Mouse (Mus musculus): ENCODE data around the gene Inip. TPM values are rescaled to one million over a fixed set of nuclear protein-coding genes. Genes with fewer than 3 reads are reported as not detected.

Gene Inip
- total and polyA plus RNA-seq, 2 experiments from 2014 or later: 17.3 to 25.2 TPM

GRCm38 (mm10) chr4:59808396-59808795 is 7.0 kb upstream of the Inip start:
- Histone ChIP-seq H3K9ac (replicated peaks; ENCODE audit: low read depth, low read length) (no peak overlapping the region), H3K4me3 (ENCODE audit: low read depth, low read length) (no peak overlapping the region), H3K27me3 (ENCODE audit: control insufficient read depth, insufficient read depth, low read length) (no peaks in the 10 kb centered on the region), H3K27ac (ENCODE audit: low read depth) (no peak overlapping the region), H3K4me1 (ENCODE audit: control insufficient read depth, insufficient read depth) (peaks cover 12% of the 10 kb centered on the region), H3K36me3 (replicated peaks; ENCODE audit: control insufficient read depth, insufficient read depth, low read length) (no peaks in the 10 kb centered on the region), H3K4me2 (ENCODE audit: low read depth, low read length) (no peak overlapping the region), H3K9me3 (replicated peaks; ENCODE audit: control insufficient read depth, low read length) (no peaks in the 10 kb centered on the region)
- TF ChIP-seq CTCF (IDR thresholded peaks at IDR 0.05; ENCODE audit: low read depth): no peak; the same call in 1 of the 2 replicates
- TF ChIP-seq EP300 (IDR thresholded peaks at IDR 0.05; ENCODE audit: low read depth): no peak
- WGBS: 86% methylated on average over 5 of the region's 5 CpGs
- ATAC-seq (ENCODE audit: insufficient read depth, low read depth) (no peak), DNase-seq (ENCODE audit: low spot score) (no peak)

GRCm38 (mm10) chr4:59807521-59807920 is 6.1 kb upstream of the Inip start:
- H3K4me1 ChIP-seq (ENCODE audit: control insufficient read depth, insufficient read depth): peaks cover 12% of the 10 kb centered on the region
- H3K9me3 ChIP-seq (replicated peaks; ENCODE audit: control insufficient read depth, low read length): no peaks in the 10 kb centered on the region
- H3K36me3 ChIP-seq (replicated peaks; ENCODE audit: control insufficient read depth, insufficient read depth, low read length): no peaks in the 10 kb centered on the region
- DNase-seq (ENCODE audit: low spot score): no peak
- peak overlapping the region; percentile 79; the same call in 1 of the 2 replicates for H3K4me3 ChIP-seq (ENCODE audit: low read depth, low read length)
- H3K9ac ChIP-seq (replicated peaks; ENCODE audit: low read depth, low read length): no peak overlapping the region
- H3K27me3 ChIP-seq (ENCODE audit: control insufficient read depth, insufficient read depth, low read length): no peaks in the 10 kb centered on the region
- 60% methylated on average over 2 of the region's 2 CpGs for WGBS
- no peak for TF ChIP-seq CTCF (IDR thresholded peaks at IDR 0.05; ENCODE audit: low read depth)
- no peak for TF ChIP-seq EP300 (IDR thresholded peaks at IDR 0.05; ENCODE audit: low read depth)
- peak overlapping the region; percentile 83; the same call in 1 of the 2 replicates for H3K4me2 ChIP-seq (ENCODE audit: low read depth, low read length)
- ATAC-seq (ENCODE audit: insufficient read depth, low read depth): no peak
- H3K27ac ChIP-seq (ENCODE audit: low read depth): no peak overlapping the region

- Histone ChIP-seq H3K9ac (replicated peaks; ENCODE audit: low read depth, low read length) (peak overlapping the region; percentile 76), H3K27ac (ENCODE audit: low read depth) (peak overlapping the region; percentile 77; the same call in 1 of the 2 replicates), H3K4me3 (ENCODE audit: low read depth, low read length) (peak overlapping the region; percentile 79), H3K27me3 (ENCODE audit: control insufficient read depth, insufficient read depth, low read length) (no peaks in the 10 kb centered on the region), H3K36me3 (replicated peaks; ENCODE audit: control insufficient read depth, insufficient read depth, low read length) (no peaks in the 10 kb centered on the region), H3K9me3 (replicated peaks; ENCODE audit: control insufficient read depth, low read length) (no peaks in the 10 kb centered on the region), H3K4me2 (ENCODE audit: low read depth, low read length) (peak overlapping the region; percentile 83), H3K4me1 (ENCODE audit: control insufficient read depth, insufficient read depth) (peaks cover 12% of the 10 kb centered on the region)
- TF ChIP-seq CTCF (IDR thresholded peaks at IDR 0.05; ENCODE audit: low read depth): no peak
- TF ChIP-seq EP300 (IDR thresholded peaks at IDR 0.05; ENCODE audit: low read depth): no peak
- no peak for ATAC-seq (ENCODE audit: insufficient read depth, low read depth)
- no peak for DNase-seq (ENCODE audit: low spot score)
- 3% methylated on average over 9 of the region's 9 CpGs for WGBS
Measured at GRCm38 (mm10) chr4:59806879-59807195, 5.4 kb upstream of the Inip start.

- Histone ChIP-seq H3K27ac (ENCODE audit: low read depth) (peak overlapping the region; percentile 77), H3K4me1 (ENCODE audit: control insufficient read depth, insufficient read depth) (peaks cover 12% of the 10 kb centered on the region), H3K4me2 (ENCODE audit: low read depth, low read length) (peak overlapping the region; percentile 83), H3K27me3 (ENCODE audit: control insufficient read depth, insufficient read depth, low read length) (no peaks in the 10 kb centered on the region), H3K9me3 (replicated peaks; ENCODE audit: control insufficient read depth, low read length) (no peaks in the 10 kb centered on the region), H3K36me3 (replicated peaks; ENCODE audit: control insufficient read depth, insufficient read depth, low read length) (no peaks in the 10 kb centered on the region), H3K4me3 (ENCODE audit: low read depth, low read length) (peak overlapping the region; percentile 79), H3K9ac (replicated peaks; ENCODE audit: low read depth, low read length) (peak overlapping the region; percentile 76)
- WGBS: under 1% methylated on average over 57 of the region's 58 CpGs
- peak; percentile 66 for ATAC-seq (ENCODE audit: insufficient read depth, low read depth)
- no peak for TF ChIP-seq CTCF (IDR thresholded peaks at IDR 0.05; ENCODE audit: low read depth)
- TF ChIP-seq EP300 (IDR thresholded peaks at IDR 0.05; ENCODE audit: low read depth): no peak
- DNase-seq (ENCODE audit: low spot score): no peak
Measured at GRCm38 (mm10) chr4:59805968-59806878, 4.8 kb upstream of the Inip start.

- peaks cover 12% of the 10 kb centered on the region for H3K4me1 ChIP-seq (ENCODE audit: control insufficient read depth, insufficient read depth)
- peak; percentile 93 for ATAC-seq (ENCODE audit: insufficient read depth, low read depth)
- DNase-seq (ENCODE audit: low spot score): peak; percentile 87
- peak within 1 kb of the TSS; percentile 79 for H3K4me3 ChIP-seq (ENCODE audit: low read depth, low read length)
- peak within 1 kb of the TSS; percentile 83 for H3K4me2 ChIP-seq (ENCODE audit: low read depth, low read length)
- peak within 1 kb of the TSS; percentile 77 for H3K27ac ChIP-seq (ENCODE audit: low read depth)
- no peaks in the 10 kb centered on the region for H3K9me3 ChIP-seq (replicated peaks; ENCODE audit: control insufficient read depth, low read length)
- 4% methylated on average over 45 of the region's 45 CpGs for WGBS
- no peaks in the 10 kb centered on the region for H3K36me3 ChIP-seq (replicated peaks; ENCODE audit: control insufficient read depth, insufficient read depth, low read length)
- H3K27me3 ChIP-seq (ENCODE audit: control insufficient read depth, insufficient read depth, low read length): no peaks in the 10 kb centered on the region
- TF ChIP-seq EP300 (IDR thresholded peaks at IDR 0.05; ENCODE audit: low read depth): no peak
- TF ChIP-seq CTCF (IDR thresholded peaks at IDR 0.05; ENCODE audit: low read depth): no peak
- peak within 1 kb of the TSS; percentile 76 for H3K9ac ChIP-seq (replicated peaks; ENCODE audit: low read depth, low read length)
Measured at GRCm38 (mm10) chr4:59805181-59805967, 4.0 kb upstream of the Inip start, which contains the start of gene Snx30. Gene Snx30, plus strand, starts transcription at chr4:59805840.
